Mouse (Mus musculus): ENCODE measurements around the gene Zhx3.

Gene Zhx3

GRCm38 (mm10) chr2:160872890-160873382, at the start of gene Zhx3:
Gene Zhx3 (minus strand): TSS chr2:160872998.
- peak; percentile 96 for DNase-seq (ENCODE audit: low spot score)

DNA sequence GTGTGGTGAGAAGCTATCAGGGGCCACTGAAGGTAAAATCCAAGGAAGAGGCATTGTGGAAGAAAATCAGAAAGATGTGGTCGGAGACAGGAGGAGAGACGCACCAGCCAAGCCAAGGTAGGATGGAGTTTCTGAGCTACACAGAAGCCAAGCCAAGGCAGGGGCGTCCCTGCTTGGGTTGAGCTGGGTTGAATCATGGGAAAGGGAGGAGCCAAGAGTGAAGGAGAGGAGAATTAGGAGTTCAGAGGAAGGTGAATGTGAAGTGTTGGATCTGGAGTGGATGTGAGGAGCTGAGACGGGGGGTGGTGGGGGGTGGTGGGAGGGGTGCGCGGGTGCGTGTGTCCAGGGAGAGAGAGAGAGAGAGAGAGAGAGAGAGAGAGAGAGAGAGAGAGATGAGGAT, 48.5 kb upstream of the Zhx3 start:
- DNase-seq (ENCODE audit: low spot score) = no peak

DNA sequence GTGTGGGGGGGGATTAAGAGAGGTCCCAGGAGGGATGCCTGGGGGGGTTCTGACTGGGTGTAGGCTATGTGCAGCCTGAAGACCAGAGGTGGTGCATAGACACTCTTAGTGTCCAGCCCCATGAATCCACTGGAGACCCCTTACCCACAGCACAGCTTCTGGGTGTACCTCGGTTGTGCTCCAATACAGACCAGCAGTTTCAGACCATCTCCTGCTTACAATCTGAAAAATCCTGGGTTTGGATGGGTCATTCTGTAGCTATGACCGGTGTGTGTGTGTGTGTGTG, 46.1 kb upstream of the Zhx3 start:
- no peak for DNase-seq (ENCODE audit: low spot score)

DNA sequence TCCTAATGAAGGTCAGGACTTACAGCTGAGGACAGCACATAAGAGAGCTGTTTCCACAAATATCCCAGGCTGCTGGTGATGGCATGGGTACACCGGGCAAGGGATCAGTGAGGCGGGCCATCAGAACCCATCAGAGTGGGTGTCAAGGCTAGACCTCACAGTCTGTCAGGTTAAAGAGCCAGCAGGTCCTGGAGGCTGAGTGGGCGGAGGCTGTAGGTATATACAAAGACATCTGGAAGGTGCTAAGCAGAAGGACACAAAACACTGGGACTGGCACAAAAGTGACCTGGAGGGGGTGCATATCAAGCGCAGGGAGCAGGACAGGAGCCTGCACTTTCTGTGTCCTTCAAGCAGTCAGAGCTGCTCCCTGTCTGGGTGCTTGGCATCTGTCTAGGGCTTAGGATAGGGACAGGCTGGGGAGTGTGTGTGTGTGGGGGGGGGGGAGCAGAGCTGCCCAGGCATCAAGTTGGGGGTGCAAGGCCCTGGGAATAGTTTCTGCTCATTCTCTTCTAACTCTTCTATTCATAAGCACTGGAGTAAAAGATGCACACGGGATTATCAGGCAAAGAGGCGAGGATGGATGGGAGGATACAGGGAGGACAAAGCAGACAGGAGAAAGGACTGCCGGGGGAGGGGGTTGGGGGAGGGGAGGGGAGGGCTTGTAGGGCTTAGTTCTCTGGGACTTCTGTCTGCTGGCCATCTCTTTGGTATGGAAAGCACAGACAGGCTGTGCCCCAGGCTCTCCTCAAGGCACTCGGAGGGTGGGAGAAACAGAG, 45.5 kb upstream of the Zhx3 start:
- DNase-seq (ENCODE audit: low spot score) = no peak

DNA sequence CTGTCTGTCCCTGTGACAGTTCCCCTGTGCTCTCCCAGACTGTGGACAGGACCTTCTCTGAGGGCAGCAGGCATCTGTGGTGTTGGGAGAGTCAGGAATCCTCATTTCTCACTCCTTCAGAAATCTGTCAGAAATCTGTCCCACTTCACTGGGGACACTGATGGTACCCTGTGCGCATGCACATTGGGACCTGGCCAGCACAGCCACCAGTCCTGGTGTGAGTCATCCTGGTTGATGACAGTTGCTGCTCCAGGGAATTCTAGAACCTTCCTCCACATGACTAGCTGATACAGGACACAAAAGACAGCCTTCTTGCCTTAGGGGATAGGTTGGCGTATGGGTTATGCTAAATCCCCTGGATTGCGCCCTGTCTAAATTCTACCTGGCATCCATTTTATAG, 44.5 kb upstream of the Zhx3 start:
- DNase-seq (ENCODE audit: low spot score) = no peak

DNA sequence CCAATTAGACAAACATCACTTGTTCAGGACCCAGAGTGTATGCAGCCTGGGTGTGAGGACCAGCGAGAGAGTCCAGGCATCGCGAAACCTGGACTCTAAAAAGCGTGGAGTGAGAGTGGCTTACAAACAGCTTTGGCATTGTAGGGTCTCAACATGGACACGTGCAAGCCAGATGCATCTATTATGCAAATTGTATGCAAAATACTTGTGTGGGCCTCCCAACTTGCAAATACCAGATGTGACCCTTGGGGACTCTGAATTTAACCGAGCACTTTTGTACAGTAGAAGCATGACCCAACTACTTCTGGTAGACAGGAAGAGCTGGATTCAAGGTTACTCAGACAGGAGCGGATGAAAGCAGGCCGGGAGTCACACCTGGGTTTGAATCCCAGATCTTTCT, 43.9 kb upstream of the Zhx3 start:
- no peak for DNase-seq (ENCODE audit: low spot score)

GRCm38 (mm10) chr2:160915821-160916610, 43.2 kb upstream of the Zhx3 start:
- DNase-seq (ENCODE audit: low spot score) = no peak

DNA sequence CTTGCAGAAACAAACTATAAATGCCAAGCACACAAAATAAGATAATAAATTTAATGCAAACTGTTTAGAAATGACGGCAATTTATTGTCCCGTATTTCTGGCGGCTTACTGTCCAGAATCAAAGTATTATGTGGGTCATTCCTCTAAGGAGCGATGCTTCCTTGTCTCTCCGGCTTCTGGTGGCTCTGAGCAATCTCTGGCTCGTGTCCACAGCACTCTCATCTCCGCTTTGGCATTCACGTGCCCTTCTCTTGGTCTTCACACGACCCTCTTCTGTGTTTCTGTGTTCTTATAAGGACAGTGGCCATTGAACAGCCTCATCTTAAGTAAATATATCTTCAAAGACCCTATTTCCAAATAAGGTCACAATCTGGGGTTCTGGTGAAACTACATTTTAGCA, 41.9 kb upstream of the Zhx3 start:
- DNase-seq (ENCODE audit: low spot score) = no peak

- peak; percentile 13 for DNase-seq (ENCODE audit: low spot score)
These were observed 39.5 kb upstream of the Zhx3 start, which contains the start of gene Emilin3 for GRCm38 (mm10) chr2:160912231-160912671. Gene Emilin3 (minus strand): TSS chr2:160912328.

DNA sequence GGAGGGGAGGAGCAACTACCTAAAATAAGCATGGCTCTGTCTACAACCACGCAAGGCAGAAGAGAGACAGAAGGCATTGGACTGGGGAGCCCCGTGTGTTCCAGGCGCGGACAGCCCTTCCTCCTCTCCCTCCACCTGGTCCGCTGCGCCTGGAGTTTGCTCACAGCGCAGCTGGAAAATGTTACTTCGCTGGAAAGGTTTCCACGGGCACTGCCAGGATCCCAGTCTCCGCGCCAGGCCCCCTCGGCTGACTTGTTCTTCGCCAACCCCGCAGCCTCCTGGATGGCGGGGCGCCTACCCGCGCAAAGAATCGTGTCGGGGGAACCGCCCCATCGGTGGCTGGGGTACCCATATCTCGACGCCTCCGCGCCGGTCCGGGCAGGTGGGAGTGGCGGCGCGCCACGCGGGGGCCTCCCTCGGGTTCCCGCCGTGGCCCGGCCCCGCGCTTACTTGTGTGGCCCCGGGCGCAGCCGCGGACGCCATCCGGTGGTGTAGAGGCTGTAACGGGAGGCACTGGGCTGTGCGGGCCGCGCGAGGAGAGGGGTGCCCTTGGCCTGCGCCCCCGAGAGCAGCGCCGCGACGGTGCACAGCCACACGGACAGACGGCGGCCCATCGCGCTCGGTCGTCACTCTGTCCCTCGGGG, 38.9 kb upstream of the Zhx3 start:
- no peak for DNase-seq (ENCODE audit: low spot score)

- DNase-seq (ENCODE audit: low spot score) = no peak
These were observed 37.8 kb upstream of the Zhx3 start for GRCm38 (mm10) chr2:160910633-160911032.

DNA sequence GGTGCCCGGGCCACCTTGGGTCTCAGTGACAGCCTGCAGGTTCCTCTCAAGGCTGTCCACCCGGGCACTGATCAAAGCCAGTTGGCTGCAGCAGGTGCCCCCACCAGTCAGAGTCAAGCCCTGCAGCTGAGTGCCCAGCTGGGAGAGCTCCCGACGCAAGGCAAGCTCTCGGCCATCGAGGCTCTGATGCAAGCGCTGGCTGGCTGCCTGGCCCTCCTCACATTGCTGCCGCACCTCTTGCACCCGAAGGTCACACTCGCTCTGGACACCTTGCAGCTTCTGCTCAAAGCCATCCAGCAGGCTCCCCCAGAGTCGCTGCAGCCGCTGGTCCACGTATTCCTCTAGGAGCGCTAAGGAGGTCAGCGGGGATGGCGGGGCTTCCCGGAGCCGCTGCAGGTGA, 35.8 kb upstream of the Zhx3 start:
- no peak for DNase-seq (ENCODE audit: low spot score)

- no peak for DNase-seq (ENCODE audit: low spot score)
These were observed 33.3 kb upstream of the Zhx3 start for GRCm38 (mm10) chr2:160906101-160906500.

GRCm38 (mm10) chr2:160905301-160905700, 32.5 kb upstream of the Zhx3 start:
- DNase-seq (ENCODE audit: low spot score) = no peak

DNA sequence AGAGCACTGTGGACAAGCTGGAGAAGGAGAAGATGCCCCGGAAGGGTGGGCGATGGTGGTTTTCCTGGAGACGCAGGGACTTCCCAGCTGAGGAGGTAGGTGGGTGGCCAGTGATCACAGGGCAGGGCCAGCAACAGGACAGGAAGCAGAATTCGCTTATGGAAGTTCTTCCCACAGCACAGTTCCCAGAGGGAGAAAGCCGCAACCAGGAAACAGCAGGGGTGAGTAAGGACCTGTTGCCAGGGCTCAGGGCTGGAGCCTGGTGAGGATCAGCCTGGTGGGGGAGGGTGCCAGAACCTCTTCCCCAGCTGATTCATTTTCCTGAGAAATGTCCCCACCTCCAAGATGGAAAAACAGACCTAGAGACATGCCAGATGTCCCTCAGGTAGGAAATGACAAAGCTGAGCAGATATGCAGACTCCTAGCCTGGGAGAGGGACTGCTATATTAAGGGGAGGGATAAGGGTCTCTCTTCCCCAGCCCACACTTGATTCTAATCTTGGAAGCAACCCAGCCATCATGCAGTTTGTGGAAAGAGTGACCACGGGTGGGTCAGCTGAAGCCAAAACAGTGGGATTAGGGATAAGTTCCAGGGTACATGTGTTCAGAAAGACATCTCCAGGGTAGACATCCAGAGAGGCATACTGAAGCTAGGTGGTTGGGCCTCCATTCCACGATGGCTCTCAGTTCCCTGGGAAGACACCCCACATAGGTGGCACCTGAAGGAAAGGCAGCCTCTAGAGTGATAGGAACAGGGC, 29.0 kb upstream of the Zhx3 start:
- DNase-seq (ENCODE audit: low spot score) = no peak

GRCm38 (mm10) chr2:160891697-160892096, 18.9 kb upstream of the Zhx3 start:
- DNase-seq (ENCODE audit: low spot score) = no peak

- no peak for DNase-seq (ENCODE audit: low spot score)
These were observed 18.2 kb upstream of the Zhx3 start for GRCm38 (mm10) chr2:160891045-160891444.

DNA sequence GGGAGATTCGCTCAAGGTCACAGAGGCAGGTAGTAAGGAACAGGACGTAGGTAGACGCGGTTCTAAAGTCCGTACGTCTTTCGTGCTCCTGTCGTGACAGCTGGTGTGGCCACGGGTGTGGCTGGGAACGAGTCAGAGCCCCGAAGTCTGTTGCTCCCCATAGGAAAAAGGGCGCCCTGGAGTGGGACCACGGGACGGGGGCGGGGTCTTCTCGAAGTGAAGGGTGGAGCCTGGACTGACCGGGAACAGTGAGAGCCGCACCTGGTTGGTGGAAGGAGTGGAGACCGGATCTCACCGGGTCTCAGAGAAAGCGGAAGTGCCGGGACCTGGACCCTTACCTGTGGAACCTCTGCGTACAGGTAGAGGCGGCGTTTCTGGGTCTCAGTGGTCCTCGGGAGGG, 15.1 kb upstream of the Zhx3 start:
- DNase-seq (ENCODE audit: low spot score) = peak; percentile 84

- peak; percentile 84 for DNase-seq (ENCODE audit: low spot score)
These were observed 14.5 kb upstream of the Zhx3 start for GRCm38 (mm10) chr2:160887284-160887683.

GRCm38 (mm10) chr2:160886221-160886620, 13.4 kb upstream of the Zhx3 start:
- no peak for DNase-seq (ENCODE audit: low spot score)

DNA sequence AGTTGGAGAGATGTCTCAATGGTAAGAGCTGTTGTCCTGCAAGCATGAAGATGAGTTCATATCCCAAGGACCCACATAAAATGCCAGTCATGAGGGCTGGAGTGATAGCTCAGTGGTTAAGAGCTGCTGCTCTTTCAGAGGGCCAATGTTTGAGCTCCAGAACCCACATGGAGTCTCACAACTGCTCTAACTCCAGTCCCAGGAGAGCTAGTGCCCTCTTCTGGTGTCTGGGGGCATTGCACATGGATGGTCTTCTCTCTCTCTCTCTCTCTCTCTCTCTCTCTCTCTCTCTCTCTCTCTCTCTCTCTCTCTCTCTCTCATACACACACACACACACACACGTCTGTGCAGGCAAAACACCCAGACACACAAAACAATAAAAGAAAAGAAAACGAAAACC, 12.0 kb upstream of the Zhx3 start:
- peak; percentile 26 for DNase-seq (ENCODE audit: low spot score)

GRCm38 (mm10) chr2:160883912-160884311, 11.1 kb upstream of the Zhx3 start:
- DNase-seq (ENCODE audit: low spot score) = no peak

Data from yolk sac, embryonic 10.5 days (tissue).